Mouse (Mus musculus): ENCODE data around the gene Sec11a.

DNA sequence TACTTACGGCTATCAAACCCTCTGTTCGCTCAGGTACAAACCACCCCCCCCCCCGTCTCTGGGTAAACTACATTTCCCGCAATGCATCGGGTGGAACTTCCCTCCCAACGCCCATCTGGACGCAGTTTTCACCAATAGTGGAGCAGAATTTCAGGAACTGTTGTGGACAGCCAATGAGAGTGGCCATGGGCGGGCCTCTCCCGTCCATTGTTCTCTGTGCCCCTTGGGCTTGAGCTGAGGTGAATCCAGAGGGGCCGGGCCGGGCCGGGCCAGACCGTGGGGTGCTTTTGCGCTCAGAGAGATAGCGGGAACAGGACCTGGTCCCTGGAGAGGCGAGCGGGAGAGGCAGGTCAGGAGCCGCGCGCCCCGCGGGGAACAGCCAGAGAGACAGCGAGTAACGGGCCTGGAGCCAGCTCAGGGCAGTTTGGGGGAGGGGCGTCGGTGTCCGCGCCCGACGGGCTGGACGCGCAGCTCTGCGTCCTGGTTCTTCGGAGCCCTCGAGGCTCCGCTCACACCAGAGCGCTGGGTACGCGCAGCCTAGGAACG lies 86.8 kb downstream of the Sec11a start, which contains the start of gene Zscan2:
- no peak for TF ChIP-seq ZNF384 (IDR thresholded peaks at IDR 0.05; ENCODE audit: low read depth, low read length)
- no peak for TF ChIP-seq ZC3H11A (IDR thresholded peaks at IDR 0.05; ENCODE audit: borderline replicate concordance, low read depth, low read length)
- TF ChIP-seq MAFK (IDR thresholded peaks at IDR 0.05; ENCODE audit: insufficient read depth, low read depth, low read length), result no peak
- TF ChIP-seq HCFC1 (IDR thresholded peaks at IDR 0.05; ENCODE audit: borderline replicate concordance, insufficient read depth, low read length), result peak; percentile 92
- 0 out of 2 replicates have a peak, but pooled peaks have one; percentile 53 for TF ChIP-seq CHD2 (IDR thresholded peaks at IDR 0.05; ENCODE audit: low read depth, low read length)
